Mouse (Mus musculus): ENCODE results near the gene Nfe2l1.

- no peak for TF ChIP-seq POLR2A (IDR thresholded peaks at IDR 0.05; ENCODE audit: borderline replicate concordance, low read depth, low read length)
- TF ChIP-seq CTCF (IDR thresholded peaks at IDR 0.05; ENCODE audit: low read depth, low read length): no peak
These were observed 6.9 kb downstream of the Nfe2l1 start for GRCm38 (mm10) chr11:96822675-96823470.
